Mouse (Mus musculus): ENCODE results near the gene Ablim2. TPM values are rescaled to one million over a fixed set of nuclear protein-coding genes. Genes with fewer than 3 reads are reported as not detected.

The Ablim2 gene
- polyA plus RNA-seq, 1 experiment: not detected

GRCm38 (mm10) chr5:35827075-35827474 lies 69.4 kb downstream of the Ablim2 start:
- Histone ChIP-seq H3K27ac (ENCODE audit: insufficient read depth, low read depth, low read length) (no peak overlapping the region), H3K4me1 (ENCODE audit: control insufficient read depth, insufficient read depth, low read length) (peaks cover 24% of the 10 kb centered on the region), H3K4me3 (ENCODE audit: insufficient read depth, low read depth, low read length) (no peak overlapping the region)
- WGBS: 40% methylated on average over 14 of the region's 14 CpGs
- TF ChIP-seq CTCF (IDR thresholded peaks at IDR 0.05; ENCODE audit: insufficient read depth, low read depth, low read length): no peak
- no peak for TF ChIP-seq POLR2A (IDR thresholded peaks at IDR 0.05; ENCODE audit: insufficient read depth, low read depth, low read length)

GRCm38 (mm10) chr5:35827856-35828255 lies 70.2 kb downstream of the Ablim2 start:
- 94% methylated on average over 5 of the region's 5 CpGs for WGBS
- no peak overlapping the region for H3K27ac ChIP-seq (ENCODE audit: insufficient read depth, low read depth, low read length)

GRCm38 (mm10) chr5:35830101-35830500 lies 72.4 kb downstream of the Ablim2 start:
- WGBS: 74% methylated on average over 3 of the region's 3 CpGs
- Histone ChIP-seq H3K27ac (ENCODE audit: insufficient read depth, low read depth, low read length) (no peak overlapping the region), H3K4me3 (ENCODE audit: insufficient read depth, low read depth, low read length) (no peak overlapping the region), H3K4me1 (ENCODE audit: control insufficient read depth, insufficient read depth, low read length) (peaks cover 19% of the 10 kb centered on the region)
- TF ChIP-seq CTCF (IDR thresholded peaks at IDR 0.05; ENCODE audit: insufficient read depth, low read depth, low read length) (no peak), POLR2A (IDR thresholded peaks at IDR 0.05; ENCODE audit: insufficient read depth, low read depth, low read length) (no peak)

More at GRCm38 (mm10) chr5:35827856-35828255, 70.2 kb downstream of the Ablim2 start:
- TF ChIP-seq POLR2A (IDR thresholded peaks at IDR 0.05; ENCODE audit: insufficient read depth, low read depth, low read length): no peak
- no peak for TF ChIP-seq CTCF (IDR thresholded peaks at IDR 0.05; ENCODE audit: insufficient read depth, low read depth, low read length)
- Histone ChIP-seq H3K4me1 (ENCODE audit: control insufficient read depth, insufficient read depth, low read length) (peaks cover 19% of the 10 kb centered on the region), H3K4me3 (ENCODE audit: insufficient read depth, low read depth, low read length) (no peak overlapping the region)

- H3K27ac ChIP-seq (ENCODE audit: insufficient read depth, low read depth, low read length): no peak overlapping the region
- H3K4me3 ChIP-seq (ENCODE audit: insufficient read depth, low read depth, low read length): no peak overlapping the region
- WGBS: 87% methylated on average over 4 of the region's 4 CpGs
- 0 out of 2 replicates have a peak, but pooled peaks cover 2% of the 10 kb centered on the region for H3K4me1 ChIP-seq (ENCODE audit: control insufficient read depth, insufficient read depth, low read length)
- TF ChIP-seq CTCF (IDR thresholded peaks at IDR 0.05; ENCODE audit: insufficient read depth, low read depth, low read length): no peak
- no peak for TF ChIP-seq POLR2A (IDR thresholded peaks at IDR 0.05; ENCODE audit: insufficient read depth, low read depth, low read length)
These were observed 76.2 kb downstream of the Ablim2 start for GRCm38 (mm10) chr5:35833881-35834280.

- WGBS: 91% methylated on average over 15 of the region's 15 CpGs
- H3K4me1 ChIP-seq (ENCODE audit: control insufficient read depth, insufficient read depth, low read length): 0 out of 2 replicates have a peak, but pooled peaks cover 2% of the 10 kb centered on the region
- no peak overlapping the region for H3K4me3 ChIP-seq (ENCODE audit: insufficient read depth, low read depth, low read length)
- no peak for TF ChIP-seq CTCF (IDR thresholded peaks at IDR 0.05; ENCODE audit: insufficient read depth, low read depth, low read length)
- TF ChIP-seq POLR2A (IDR thresholded peaks at IDR 0.05; ENCODE audit: insufficient read depth, low read depth, low read length): no peak
- no peak overlapping the region for H3K27ac ChIP-seq (ENCODE audit: insufficient read depth, low read depth, low read length)
These were observed 79.3 kb downstream of the Ablim2 start for GRCm38 (mm10) chr5:35836992-35837391.

GRCm38 (mm10) chr5:35839262-35839661 lies 81.6 kb downstream of the Ablim2 start:
- Histone ChIP-seq H3K27ac (ENCODE audit: insufficient read depth, low read depth, low read length) (no peak overlapping the region), H3K4me3 (ENCODE audit: insufficient read depth, low read depth, low read length) (no peak overlapping the region), H3K4me1 (ENCODE audit: control insufficient read depth, insufficient read depth, low read length) (0 out of 2 replicates have a peak, but pooled peaks cover 2% of the 10 kb centered on the region)
- TF ChIP-seq CTCF (IDR thresholded peaks at IDR 0.05; ENCODE audit: insufficient read depth, low read depth, low read length) (no peak), POLR2A (IDR thresholded peaks at IDR 0.05; ENCODE audit: insufficient read depth, low read depth, low read length) (no peak)
- 50% methylated on average over 2 of the region's 2 CpGs for WGBS

GRCm38 (mm10) chr5:35851485-35851884 lies 93.8 kb downstream of the Ablim2 start:
- 63% methylated on average over 5 of the region's 5 CpGs for WGBS
- no peak overlapping the region for H3K4me3 ChIP-seq (ENCODE audit: insufficient read depth, low read depth, low read length)
- H3K27ac ChIP-seq (ENCODE audit: insufficient read depth, low read depth, low read length): no peak overlapping the region
- peaks cover 11% of the 10 kb centered on the region; the same call in 1 of the 2 replicates for H3K4me1 ChIP-seq (ENCODE audit: control insufficient read depth, insufficient read depth, low read length)
- TF ChIP-seq CTCF (IDR thresholded peaks at IDR 0.05; ENCODE audit: insufficient read depth, low read depth, low read length) (no peak), POLR2A (IDR thresholded peaks at IDR 0.05; ENCODE audit: insufficient read depth, low read depth, low read length) (no peak)

- TF ChIP-seq CTCF (IDR thresholded peaks at IDR 0.05; ENCODE audit: insufficient read depth, low read depth, low read length) (no peak), POLR2A (IDR thresholded peaks at IDR 0.05; ENCODE audit: insufficient read depth, low read depth, low read length) (no peak)
- Histone ChIP-seq H3K27ac (ENCODE audit: insufficient read depth, low read depth, low read length) (no peak overlapping the region), H3K4me1 (ENCODE audit: control insufficient read depth, insufficient read depth, low read length) (peaks cover 11% of the 10 kb centered on the region; the same call in 1 of the 2 replicates), H3K4me3 (ENCODE audit: insufficient read depth, low read depth, low read length) (no peak overlapping the region)
- WGBS: 69% methylated on average over 4 of the region's 4 CpGs
These were observed 95.8 kb downstream of the Ablim2 start for GRCm38 (mm10) chr5:35853463-35853862.

- H3K4me1 ChIP-seq (ENCODE audit: control insufficient read depth, insufficient read depth, low read length): peaks cover 6% of the 10 kb centered on the region; the same call in 1 of the 2 replicates
- H3K27ac ChIP-seq (ENCODE audit: insufficient read depth, low read depth, low read length): no peak overlapping the region
- WGBS: 34% methylated on average over 3 of the region's 3 CpGs
- H3K4me3 ChIP-seq (ENCODE audit: insufficient read depth, low read depth, low read length): no peak overlapping the region
- TF ChIP-seq CTCF (IDR thresholded peaks at IDR 0.05; ENCODE audit: insufficient read depth, low read depth, low read length) (no peak), POLR2A (IDR thresholded peaks at IDR 0.05; ENCODE audit: insufficient read depth, low read depth, low read length) (no peak)
These were observed 98.6 kb downstream of the Ablim2 start for GRCm38 (mm10) chr5:35856245-35856644.
